ENCODE assay signal across 8 mouse cellular contexts in genomic region chr8:86744313-86745220, GRCm38 (mm10). TPM values are rescaled to one million over a fixed set of nuclear protein-coding genes. Genes with fewer than 3 reads are reported as not detected.
DNase-seq lines count a peak whose midpoint lies in the region; ATAC-seq and TF ChIP-seq lines count a peak whose summit lies in the region.

No protein-coding gene starts in this region.

- H3K9ac ChIP-seq in embryonic facial prominence, embryonic 15.5 days = peak overlapping the region; percentile 81
- H3K9ac ChIP-seq in limb, embryonic 13.5 days = peak overlapping the region; percentile 98

- no peaks in the 10 kb centered on the region for H3K27me3 ChIP-seq in erythroblast, embryonic 14.5 days (ENCODE audit: control insufficient read depth)
- H3K27me3 ChIP-seq in embryonic facial prominence, embryonic 15.5 days = no peaks in the 10 kb centered on the region
- H3K27me3 ChIP-seq in limb, embryonic 13.5 days = no peaks in the 10 kb centered on the region

- TF ChIP-seq CTCF in olfactory bulb, adult 2 months (IDR thresholded peaks at IDR 0.05; ENCODE audit: insufficient read depth, low read depth, low read length) = no peak

- TF ChIP-seq POLR2A in olfactory bulb, adult 2 months (IDR thresholded peaks at IDR 0.05; ENCODE audit: insufficient read depth, low read depth, low read length) = no peak

- H3K4me1 ChIP-seq in erythroblast, embryonic 14.5 days (ENCODE audit: control insufficient read depth) = peaks cover 57% of the 10 kb centered on the region
- peaks cover 20% of the 10 kb centered on the region; the same call in 1 of the 2 replicates for H3K4me1 ChIP-seq in embryonic facial prominence, embryonic 15.5 days
- H3K4me1 ChIP-seq in limb, embryonic 13.5 days = peaks cover 31% of the 10 kb centered on the region
- peaks cover 6% of the 10 kb centered on the region for H3K4me1 ChIP-seq in olfactory bulb, adult 2 months (ENCODE audit: control insufficient read depth, insufficient read depth, low read length)

- H3K36me3 ChIP-seq in erythroblast, embryonic 14.5 days (ENCODE audit: control insufficient read depth) = peaks cover 3% of the 10 kb centered on the region
- no peaks in the 10 kb centered on the region for H3K36me3 ChIP-seq in embryonic facial prominence, embryonic 15.5 days
- H3K36me3 ChIP-seq in limb, embryonic 13.5 days = no peaks in the 10 kb centered on the region

- H3K9me3 ChIP-seq in erythroblast, embryonic 14.5 days (ENCODE audit: control insufficient read depth, low read length) = no peaks in the 10 kb centered on the region
- H3K9me3 ChIP-seq in embryonic facial prominence, embryonic 15.5 days (replicated peaks) = no peaks in the 10 kb centered on the region
- no peaks in the 10 kb centered on the region for H3K9me3 ChIP-seq in limb, embryonic 13.5 days

- peak overlapping the region; percentile 93 for H3K27ac ChIP-seq in embryonic facial prominence, embryonic 15.5 days (replicated peaks)
- peak overlapping the region; percentile 97 for H3K27ac ChIP-seq in limb, embryonic 13.5 days
- peak overlapping the region; percentile 89 for H3K27ac ChIP-seq in olfactory bulb, adult 2 months (ENCODE audit: insufficient read depth, low read depth, low read length)

- DNase-seq in A20 (ENCODE audit: low read depth, low spot score) = peak; percentile 10
- no peak for DNase-seq in ovary, postnatal 10 days (ENCODE audit: low spot score)
- DNase-seq in adrenal gland, postnatal 10 days = no peak

- ATAC-seq in erythroblast, adult 5-6 weeks (replicated peaks; ENCODE audit: low FRiP score, poor library complexity, severe bottlenecking) = no peak; the same call in 1 of the 2 replicates
- no peak for ATAC-seq in embryonic facial prominence, embryonic 15.5 days (ENCODE audit: insufficient number of reproducible peaks, low FRiP score, low TSS enrichment, low read depth)
- no peak for ATAC-seq in limb, embryonic 13.5 days (ENCODE audit: low FRiP score, low read depth)

- 3% methylated on average over 18 of the region's 18 CpGs for WGBS in embryonic facial prominence, embryonic 15.5 days
- WGBS in limb, embryonic 13.5 days = 4% methylated on average over 18 of the region's 18 CpGs
- 5% methylated on average over 18 of the region's 18 CpGs for WGBS in olfactory bulb, adult 2 months

- H3K4me3 ChIP-seq in erythroblast, embryonic 14.5 days (replicated peaks) = peak overlapping the region; percentile 95
- H3K4me3 ChIP-seq in embryonic facial prominence, embryonic 15.5 days (replicated peaks) = peak overlapping the region; percentile 76
- peak overlapping the region; percentile 86 for H3K4me3 ChIP-seq in limb, embryonic 13.5 days
- peak overlapping the region; percentile 95 for H3K4me3 ChIP-seq in olfactory bulb, adult 2 months (ENCODE audit: insufficient read depth, low read depth, low read length)

- H3K4me2 ChIP-seq in embryonic facial prominence, embryonic 15.5 days (replicated peaks) = peak overlapping the region; percentile 65
- peak overlapping the region; percentile 70 for H3K4me2 ChIP-seq in limb, embryonic 13.5 days (replicated peaks)

RNA-seq across cellular contexts. Expression of gene Gm10638, which starts 0.9 kb away (rescaled TPM):
- polyA plus RNA-seq in erythroblast, embryonic 14.5 days (2012) = 1.3 and 1.6 TPM in 2 replicates
- not detected in 2 replicates for total RNA-seq in erythroblast, adult 5-6 weeks (2015; ENCODE audit: low replicate concordance)
- not detected in 2 replicates for total RNA-seq in erythroblast, adult 5-6 weeks (2017; ENCODE audit: low replicate concordance)
- 4.2 and 4.8 TPM in 2 replicates for polyA plus RNA-seq in embryonic facial prominence, embryonic 15.5 days (2015; fragmentation: Nextera tagmentation; extraction: Ambion mirVana)
- 5.0 TPM in 2 replicates for polyA plus RNA-seq in limb, embryonic 13.5 days (2015; fragmentation: Nextera tagmentation; extraction: Ambion mirVana)
- not detected in 2 replicates for polyA plus RNA-seq in olfactory bulb, adult 2 months (2012; ENCODE audit: insufficient read depth, insufficient read length, low replicate concordance, missing spikeins)
- 1 to 10 TPM; 2.8 to 2.9 TPM for total RNA-seq in adrenal gland, postnatal 10 days (2021)

RNA-seq across cellular contexts. Expression of gene Siah1a, which starts 1.2 kb away (rescaled TPM):
- polyA plus RNA-seq in erythroblast, embryonic 14.5 days (2012) = 0.97 and 1.1 TPM in 2 replicates
- total RNA-seq in erythroblast, adult 5-6 weeks (2015; ENCODE audit: low replicate concordance) = 21.1 and 34.4 TPM in 2 replicates
- 32.7 and 42.7 TPM in 2 replicates for total RNA-seq in erythroblast, adult 5-6 weeks (2017; ENCODE audit: low replicate concordance)
- 45.7 and 47.9 TPM in 2 replicates for polyA plus RNA-seq in embryonic facial prominence, embryonic 15.5 days (2015; fragmentation: Nextera tagmentation; extraction: Ambion mirVana)
- 55.7 and 58.5 TPM in 2 replicates for polyA plus RNA-seq in limb, embryonic 13.5 days (2015; fragmentation: Nextera tagmentation; extraction: Ambion mirVana)
- polyA plus RNA-seq in olfactory bulb, adult 2 months (2012; ENCODE audit: insufficient read depth, insufficient read length, low replicate concordance, missing spikeins) = not detected in 2 replicates
- total RNA-seq in adrenal gland, postnatal 10 days (2021) = 10 to 100 TPM; 19.4 to 23.0 TPM

Comparison
In these comparisons a context has a peak if more than half of its experiments do, and no peak if none do; other contexts are left out.
1. RNA of gene Siah1a, which starts 1.2 kb away (polyA plus RNA-seq): 55.7 to 58.5 TPM in limb, embryonic 13.5 days and 45.7 to 47.9 TPM in embryonic facial prominence, embryonic 15.5 days; 0.97 to 1.1 TPM in erythroblast, embryonic 14.5 days and not detected in olfactory bulb, adult 2 months; every median in the first group is over 10 times any median in the second.
2. Peak in every context shown above with its lines, with median percentiles within 50 percentile points of each other: H3K4me3 ChIP-seq and H3K27ac ChIP-seq.